Mouse (Mus musculus) lung, postnatal 0 days (tissue): Measurements from ENCODE around the gene Pes1. TPM values are rescaled to one million over a fixed set of nuclear protein-coding genes. Genes with fewer than 3 reads are reported as not detected.
"Not testable (repeated sequence)": the region's sequence is repeated elsewhere in the genome, so short reads cannot be mapped to it uniquely, and the experiment has no call there.

Experiments
- ATAC-seq: fragments of 200-750 bp; cut with Nextera tagmentation; 2 replicates; pipeline ENCODE4 v1.8.0; 2017; ENCODE audit warnings: moderate library complexity
- DNase-seq: peaks from one replicate; pipeline ENCODE4 v3.0.0-alpha.2; 2016; ENCODE audit warnings: low spot score
- H3K27ac ChIP-seq: fragments of 300-500 bp; sonication (generic); 2 replicates; pipeline ENCODE4 v1.5.1; 2014; ENCODE audit warnings: antibody characterized with exemption, mild to moderate bottlenecking, low read length, mixed read lengths
- H3K27me3 ChIP-seq: fragments of 300-500 bp; sonication (generic); replicated peaks from 2 replicates; pipeline ENCODE4 v1.6.1; 2014; ENCODE audit warnings: low read length, mixed read lengths; ENCODE audit not compliant: insufficient read depth
- H3K36me3 ChIP-seq: fragments of 300-500 bp; sonication (generic); 2 replicates; pipeline ENCODE4 v1.6.1; 2014; ENCODE audit warnings: low read length, mixed read lengths; ENCODE audit not compliant: insufficient read depth
- H3K4me1 ChIP-seq: fragments of 300-500 bp; sonication (generic); 2 replicates; pipeline ENCODE4 v1.6.1; 2014; ENCODE audit warnings: antibody characterized with exemption, low read depth, low read length, mixed read lengths; ENCODE audit not compliant: insufficient read depth
- H3K4me2 ChIP-seq: fragments of 300-500 bp; sonication (generic); replicated peaks from 2 replicates; pipeline ENCODE4 v1.6.1; 2014; ENCODE audit warnings: low read depth, mild to moderate bottlenecking, low read length, moderate library complexity, mixed read lengths
- H3K4me3 ChIP-seq: fragments of 300-500 bp; sonication (generic); 2 replicates; pipeline ENCODE4 v1.5.1; 2014; ENCODE audit warnings: low read depth, low read length
- H3K9ac ChIP-seq: fragments of 300-500 bp; sonication (generic); replicated peaks from 2 replicates; pipeline ENCODE4 v1.6.1; 2014; ENCODE audit warnings: low read depth, mild to moderate bottlenecking
- H3K9me3 ChIP-seq: fragments of 300-500 bp; sonication (generic); 2 replicates; pipeline ENCODE4 v1.6.1; 2016; ENCODE audit warnings: low read length, mixed read lengths
- CTCF ChIP-seq: IDR thresholded peaks from 2 replicates; pipeline ENCODE4 v1.5.1; 2016; ENCODE audit warnings: antibody characterized with exemption, mild to moderate bottlenecking
- EP300 ChIP-seq: IDR thresholded peaks from 2 replicates; pipeline ENCODE4 v1.6.1; 2016; ENCODE audit warnings: antibody characterized with exemption, mild to moderate bottlenecking, control low read depth
- WGBS: fragments of 180-500 bp; shearing (Covaris S2); extraction: QIAGEN DNeasy Blood & Tissue Kit; methylation state at CpG from one replicate; pipeline ENCODE4 v1.1.7; 2014; 5-methylcytosine and 5-hydroxymethylcytosine counted together
- polyA plus RNA-seq: library from polyadenylated mRNA; unstranded; fragments of >200 nt; fragmentation: Nextera tagmentation; extraction: Ambion mirVana; gene quantifications from 2 replicates; pipeline ENCODE4 v1.2.1, GENCODE M21; 2015

Gene Pes1
- polyA plus RNA-seq, 1 experiment from 2014 or later: 34.2 TPM

GRCm38 (mm10) chr11:3933756-3934285, 30.0 kb upstream of the Pes1 start:
- no peaks in the 10 kb centered on the region for H3K36me3 ChIP-seq
- H3K27ac ChIP-seq: no peak overlapping the region
- no peak for ATAC-seq
- H3K9ac ChIP-seq: no peak overlapping the region
- H3K9me3 ChIP-seq: no peaks in the 10 kb centered on the region
- H3K4me3 ChIP-seq: no peak overlapping the region
- DNase-seq: no peak
- H3K4me2 ChIP-seq: no peak overlapping the region
- no peaks in the 10 kb centered on the region; the same call in 1 of the 2 replicates for H3K4me1 ChIP-seq
- no peaks in the 10 kb centered on the region for H3K27me3 ChIP-seq
- TF ChIP-seq EP300 (no peak), CTCF (no peak)
- WGBS: 90% methylated on average over 9 of the region's 9 CpGs

GRCm38 (mm10) chr11:3935135-3935534, 28.6 kb upstream of the Pes1 start:
- H3K4me2 ChIP-seq: no peak overlapping the region
- TF ChIP-seq EP300 (no peak), CTCF (no peak)
- H3K9me3 ChIP-seq: no peaks in the 10 kb centered on the region
- no peak overlapping the region for H3K9ac ChIP-seq
- H3K27me3 ChIP-seq: no peaks in the 10 kb centered on the region
- no peak overlapping the region for H3K4me3 ChIP-seq
- ATAC-seq: no peak
- no peak for DNase-seq
- H3K36me3 ChIP-seq: no peaks in the 10 kb centered on the region
- 67% methylated on average over 4 of the region's 4 CpGs for WGBS
- no peak overlapping the region for H3K27ac ChIP-seq
- no peaks in the 10 kb centered on the region for H3K4me1 ChIP-seq

- Histone ChIP-seq H3K9me3 (no peaks in the 10 kb centered on the region), H3K27ac (no peak overlapping the region), H3K4me3 (no peak overlapping the region), H3K9ac (no peak overlapping the region), H3K4me2 (no peak overlapping the region), H3K27me3 (no peaks in the 10 kb centered on the region), H3K4me1 (no peaks in the 10 kb centered on the region), H3K36me3 (no peaks in the 10 kb centered on the region)
- DNase-seq: no peak
- no peak for ATAC-seq
- 80% methylated on average over 3 of the region's 3 CpGs for WGBS
- TF ChIP-seq CTCF: no peak
- no peak for TF ChIP-seq EP300
These were observed 27.5 kb upstream of the Pes1 start for GRCm38 (mm10) chr11:3936318-3936717.

DNA sequence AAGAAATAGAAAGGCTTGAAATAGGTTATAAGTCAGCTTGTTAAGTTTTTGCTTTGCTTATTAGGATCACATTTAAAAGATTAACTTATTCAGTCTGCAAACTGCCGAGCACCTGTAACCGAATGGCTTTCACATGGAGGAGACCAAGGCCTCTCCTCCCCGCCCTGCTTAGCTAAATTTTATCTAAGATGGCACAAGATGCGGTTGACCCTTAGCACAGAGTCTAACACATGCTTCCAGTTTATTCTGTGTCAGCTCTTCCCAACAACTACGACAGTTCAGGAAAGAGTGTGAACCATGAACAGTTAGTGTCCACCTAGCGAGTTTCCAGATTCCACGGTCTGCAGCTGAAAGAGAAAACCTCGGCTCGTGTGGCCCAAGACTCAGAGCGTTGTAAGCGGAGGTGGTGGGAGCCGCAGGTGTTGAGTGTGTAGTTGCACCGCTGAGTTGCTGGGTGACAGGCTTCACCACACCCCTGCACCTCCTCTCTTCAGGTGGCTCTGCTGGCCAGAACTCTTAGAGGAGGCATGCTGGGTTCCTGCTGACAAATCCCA, 26.4 kb upstream of the Pes1 start:
- no peak for DNase-seq
- ATAC-seq: no peak
- Histone ChIP-seq H3K4me1 (no peaks in the 10 kb centered on the region), H3K4me2 (no peak overlapping the region), H3K27me3 (no peaks in the 10 kb centered on the region), H3K27ac (no peak overlapping the region), H3K9ac (no peak overlapping the region), H3K36me3 (no peaks in the 10 kb centered on the region), H3K9me3 (no peaks in the 10 kb centered on the region), H3K4me3 (no peak overlapping the region)
- TF ChIP-seq CTCF (no peak), EP300 (no peak)
- 70% methylated on average over 13 of the region's 13 CpGs for WGBS

- no peak for ATAC-seq
- Histone ChIP-seq H3K9ac (no peak overlapping the region), H3K4me1 (no peaks in the 10 kb centered on the region), H3K4me2 (no peak overlapping the region), H3K27ac (no peak overlapping the region), H3K9me3 (no peaks in the 10 kb centered on the region), H3K4me3 (no peak overlapping the region), H3K27me3 (no peaks in the 10 kb centered on the region), H3K36me3 (no peaks in the 10 kb centered on the region)
- no peak for TF ChIP-seq CTCF
- no peak for TF ChIP-seq EP300
- 86% methylated on average over 7 of the region's 7 CpGs for WGBS
- no peak for DNase-seq
These were observed 22.4 kb upstream of the Pes1 start for GRCm38 (mm10) chr11:3941371-3941770.

DNA sequence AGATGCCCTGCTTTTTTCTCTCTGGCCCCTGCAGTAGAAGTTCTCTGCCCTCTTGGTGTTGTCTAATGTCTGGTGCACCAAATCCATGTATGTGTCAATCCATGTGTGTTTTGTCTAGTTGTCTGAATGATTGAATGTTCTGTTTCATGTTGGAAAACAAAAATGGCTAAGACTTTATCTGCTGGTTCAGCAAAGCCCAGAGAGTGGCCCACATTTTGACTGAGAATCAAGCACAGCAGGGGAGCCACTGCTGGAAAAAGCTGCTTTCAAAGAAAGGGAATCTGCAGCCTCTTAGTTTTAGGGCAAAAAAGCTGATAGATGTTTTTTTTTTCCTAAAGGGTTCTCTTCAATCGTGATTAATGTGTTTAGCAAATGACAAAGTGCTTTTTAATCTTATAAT, 17.4 kb upstream of the Pes1 start:
- no peak for ATAC-seq
- WGBS: 34% methylated on average over 1 of the region's 1 CpGs

GRCm38 (mm10) chr11:3954876-3955275, 8.9 kb upstream of the Pes1 start:
- not testable (repeated sequence) for H3K36me3 ChIP-seq, DNase-seq, H3K4me2 ChIP-seq, H3K27me3 ChIP-seq, H3K4me3 ChIP-seq, H3K4me1 ChIP-seq, ATAC-seq, H3K9ac ChIP-seq, H3K27ac ChIP-seq, H3K9me3 ChIP-seq
- 84% methylated on average over 5 of the region's 5 CpGs for WGBS

More for the DNA sequence above, 17.4 kb upstream of the Pes1 start:
- no peak overlapping the region for H3K4me2 ChIP-seq
- no peaks in the 10 kb centered on the region for H3K9me3 ChIP-seq
- H3K4me3 ChIP-seq: no peak overlapping the region
- DNase-seq: no peak
- no peaks in the 10 kb centered on the region for H3K36me3 ChIP-seq
- H3K27ac ChIP-seq: no peak overlapping the region
- H3K4me1 ChIP-seq: no peaks in the 10 kb centered on the region
- TF ChIP-seq EP300: no peak
- TF ChIP-seq CTCF: no peak
- H3K27me3 ChIP-seq: no peaks in the 10 kb centered on the region
- no peak overlapping the region for H3K9ac ChIP-seq

GRCm38 (mm10) chr11:3955371-3955770, 8.4 kb upstream of the Pes1 start:
- not testable (repeated sequence) for H3K9me3 ChIP-seq, H3K4me1 ChIP-seq, H3K4me2 ChIP-seq, H3K4me3 ChIP-seq, DNase-seq, ATAC-seq, H3K27ac ChIP-seq, H3K9ac ChIP-seq, H3K27me3 ChIP-seq, H3K36me3 ChIP-seq
- WGBS: 74% methylated on average over 4 of the region's 4 CpGs
